Comparison of ENCODE assay signal across 22 mouse cellular contexts in the genomic region with DNA sequence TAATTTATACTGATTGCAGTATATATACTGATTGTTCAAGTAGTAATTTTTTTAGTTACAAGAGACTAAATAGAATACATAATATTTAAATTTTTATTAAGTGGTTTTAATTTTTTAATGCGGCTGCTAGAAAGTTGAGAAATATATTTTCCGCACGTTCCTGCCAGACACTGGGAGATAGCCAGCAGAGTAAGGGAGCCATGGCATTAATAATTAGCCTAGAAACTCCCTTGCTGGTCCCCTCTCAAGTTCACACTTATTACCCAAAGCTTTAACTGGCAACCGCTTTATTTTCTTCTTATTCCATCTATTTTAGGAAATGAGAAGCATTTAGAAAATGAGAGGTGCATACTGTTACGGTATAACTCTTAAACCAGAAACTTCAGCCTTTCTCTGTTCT.
DNase-seq lines count a peak whose midpoint lies in the region; ATAC-seq and TF ChIP-seq lines count a peak whose summit lies in the region.
"Had no signal": no experiment of that assay in that cellular context is flagged by ENCODE, and none has a peak within 500 bp of the region (broad histone marks: within the 10 kb centered on the region; RNA-seq: fewer than 3 reads in every experiment).

No protein-coding gene starts in this region.

- no peak overlapping the region for H3K4me2 ChIP-seq in liver, embryonic 11.5 days

- no peaks in the 10 kb centered on the region for H3K4me1 ChIP-seq in liver, adult 2 months (ENCODE audit: control insufficient read depth, insufficient read depth, low read length)
- H3K4me1 ChIP-seq in liver, embryonic 11.5 days (replicated peaks; ENCODE audit: control insufficient read depth, insufficient read depth, low read length) = no peaks in the 10 kb centered on the region

- no peak overlapping the region for H3K4me3 ChIP-seq in layer of hippocampus, adult 2 months
- H3K4me3 ChIP-seq in liver, adult 2 months (ENCODE audit: insufficient read depth, low read depth, low read length) = no peak overlapping the region
- no peak overlapping the region for H3K4me3 ChIP-seq in liver, embryonic 11.5 days (ENCODE audit: low read depth, low read length)

- no peak for TF ChIP-seq POLR2A in liver, adult 2 months (IDR thresholded peaks at IDR 0.05; ENCODE audit: extremely low read depth, insufficient read depth, low read length)

- 75% methylated on average over 5 of the region's 5 CpGs for WGBS in liver, adult 2 months
- WGBS in liver, embryonic 11.5 days = 96% methylated on average over 5 of the region's 5 CpGs

- no peaks in the 10 kb centered on the region for H3K27me3 ChIP-seq in liver, adult 2 months (ENCODE audit: control insufficient read depth, insufficient read depth, low read length)
- H3K27me3 ChIP-seq in liver, embryonic 11.5 days (replicated peaks; ENCODE audit: control insufficient read depth, insufficient read depth, low read length) = no peaks in the 10 kb centered on the region
- H3K27me3 ChIP-seq: CH12.LX had no signal

- H3K9me3 ChIP-seq in liver, embryonic 11.5 days (ENCODE audit: control insufficient read depth, low read length) = no peaks in the 10 kb centered on the region

- H3K79me2 ChIP-seq in liver, adult 2 months (ENCODE audit: control insufficient read depth, insufficient read depth, low read length) = no peaks in the 10 kb centered on the region

- TF ChIP-seq CTCF in layer of hippocampus, adult 2 months (conservative IDR thresholded peaks at IDR 0.05) = no peak
- no peak for TF ChIP-seq CTCF in liver, adult 2 months (IDR thresholded peaks at IDR 0.05; ENCODE audit: low read depth, low read length)

- ATAC-seq in liver, embryonic 11.5 days (replicated peaks; ENCODE audit: low FRiP score) = no peak
- ATAC-seq: activated CD4-positive, CD25-positive, alpha-beta regulatory T cell, adult 4 months; CD4-positive, CD25-positive, alpha-beta regulatory T cell, adult 4 months; Patski had no signal

- H3K9ac ChIP-seq in liver, adult 2 months (ENCODE audit: low read depth, low read length) = no peak overlapping the region
- no peak overlapping the region for H3K9ac ChIP-seq in liver, embryonic 11.5 days (ENCODE audit: low read depth, low read length)

- H3K36me3 ChIP-seq in liver, adult 2 months (ENCODE audit: control insufficient read depth, insufficient read depth, low read length) = no peaks in the 10 kb centered on the region
- no peaks in the 10 kb centered on the region for H3K36me3 ChIP-seq in liver, embryonic 11.5 days (ENCODE audit: control insufficient read depth, insufficient read depth, low read length)
- H3K36me3 ChIP-seq: G1E had no signal

- DNase-seq in cerebellum, postnatal 10 days = peak; percentile 49 to 57
- DNase-seq in cerebellum, postnatal 36 days = no peak
- peak; percentile 46 for DNase-seq in heart, adult 11 months
- DNase-seq in heart, postnatal 4 days = no peak
- no peak for DNase-seq in layer of hippocampus, adult 2 months (ENCODE audit: low spot score in 2 of 2)
- no peak for DNase-seq in layer of hippocampus, adult 8-10 months (ENCODE audit: low spot score in 2 of 2)
- peak; percentile 65 for DNase-seq in liver, adult 2 months (ENCODE audit: extremely low read depth, low read depth, low spot score)
- DNase-seq in liver, embryonic 11.5 days (ENCODE audit: low spot score) = no peak
- DNase-seq: adrenal gland, adult 2 months; adrenal gland, adult 8-10 months; adrenal gland, postnatal 10 days; adrenal gland, postnatal 14 days; adrenal gland, postnatal 25 days; adrenal gland, postnatal 36 days; B cell, adult 2 months; cerebellum, adult 11 months; cerebellum, adult 11-12 months had no signal

- H3K27ac ChIP-seq in layer of hippocampus, adult 2 months = peak overlapping the region; percentile 37
- no peak overlapping the region for H3K27ac ChIP-seq in liver, adult 2 months (replicated peaks; ENCODE audit: insufficient read depth, low read depth, low read length)
- H3K27ac ChIP-seq in liver, embryonic 11.5 days (ENCODE audit: low read depth, low read length) = no peak overlapping the region

Comparison
In these comparisons a context has a peak if more than half of its experiments do, and no peak if none do; other contexts are left out.
1. DNase-seq: peak in cerebellum, postnatal 10 days (2 of 2), heart, adult 11 months (single experiment) and liver, adult 2 months (single experiment); none in cerebellum, postnatal 36 days (0 of 2), heart, postnatal 4 days (single experiment), layer of hippocampus, adult 2 months (0 of 2), layer of hippocampus, adult 8-10 months (0 of 2) and liver, embryonic 11.5 days (single experiment).